Mouse (Mus musculus) spleen, adult 2 months (tissue): Measurements from ENCODE around the gene Rhbdl2.

Experiments
- CTCF ChIP-seq: fragments of 200-500 bp; IDR thresholded peaks from 2 replicates; pipeline ENCODE4 v1.5.1; 2011; ENCODE audit warnings: mild to moderate bottlenecking, inconsistent platforms; ENCODE audit not compliant: insufficient read depth, insufficient read length, insufficient replicate concordance; ENCODE audit errors: extremely low read depth
- POLR2A ChIP-seq: fragments of 200-500 bp; IDR thresholded peaks from 2 replicates; pipeline ENCODE4 v1.6.1; 2011; ENCODE audit warnings: low read depth, low read length, inconsistent platforms

DNA sequence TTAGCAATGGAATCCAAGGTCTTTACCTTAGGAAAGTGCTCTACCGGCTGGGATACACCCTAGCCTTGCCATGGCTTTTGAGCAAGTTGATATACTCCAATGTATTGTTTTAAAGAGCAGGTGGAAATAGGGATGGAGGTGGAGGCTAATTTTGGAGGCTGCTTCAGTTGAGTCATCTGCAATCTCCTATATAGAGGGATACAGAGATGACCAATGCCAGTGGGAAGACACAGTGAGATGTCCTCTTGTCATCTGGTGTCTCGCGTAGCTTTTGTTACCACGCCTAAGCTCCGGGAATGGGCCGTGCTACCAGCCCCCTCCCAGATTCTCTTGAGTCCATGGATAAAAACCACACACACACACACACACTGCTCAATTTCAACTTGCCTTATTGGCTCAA is 5.5 kb downstream of the Rhbdl2 start:
- no peak for TF ChIP-seq POLR2A
- no peak for TF ChIP-seq CTCF
